Mouse (Mus musculus): ENCODE results near the gene Acot3.
A peak's percentile ranks its signal among the peaks of the same experiment; 100 is the strongest.

Gene Acot3

GRCm38 (mm10) chr12:84100604-84101492 is 48.9 kb downstream of the Acot3 start, which contains the start of gene Acot6:
Gene Acot6, plus strand, starts transcription at chr12:84100654.
- peak; percentile 27 to 28 for DNase-seq (ENCODE audit: low spot score in 2 of 2)

DNA sequence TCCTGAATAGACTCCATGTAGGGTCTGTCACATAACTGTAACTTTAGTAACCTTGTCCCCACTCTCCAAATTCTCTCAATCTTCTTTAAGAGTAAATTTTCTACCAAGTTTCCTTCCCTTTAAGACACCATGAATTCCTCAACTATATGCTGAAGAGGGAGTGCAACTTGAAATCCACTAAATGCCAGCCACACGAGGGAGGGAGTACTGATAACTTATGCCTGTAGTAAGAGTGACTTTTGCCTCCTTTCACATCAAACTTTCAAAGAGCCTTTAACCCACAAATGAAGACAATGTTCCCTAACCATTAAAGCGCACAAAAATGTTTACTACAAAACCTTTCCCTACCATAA is 49.5 kb downstream of the Acot3 start:
- no peak for DNase-seq (ENCODE audit: low spot score in 2 of 2)

DNA sequence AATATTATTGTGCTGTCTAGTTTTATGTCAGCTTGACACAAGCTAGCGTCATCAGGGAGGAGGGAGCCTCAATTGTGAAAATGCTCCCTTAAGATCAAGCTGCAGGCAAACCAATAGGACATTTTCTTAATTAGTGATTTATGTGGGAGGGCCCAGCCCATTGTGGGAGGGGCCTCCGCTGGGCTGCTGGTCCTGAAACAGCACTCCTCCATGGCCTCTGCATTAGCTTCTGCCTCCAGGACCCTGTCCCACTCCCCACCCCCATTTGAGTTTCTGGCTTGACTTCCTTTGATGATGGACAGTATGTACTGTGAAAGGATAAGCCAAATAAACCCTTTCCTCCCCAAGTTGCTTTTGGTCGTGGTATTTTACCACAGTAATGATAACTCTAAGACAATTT is 55.1 kb downstream of the Acot3 start:
- no peak for DNase-seq (ENCODE audit: low spot score in 2 of 2)

DNA sequence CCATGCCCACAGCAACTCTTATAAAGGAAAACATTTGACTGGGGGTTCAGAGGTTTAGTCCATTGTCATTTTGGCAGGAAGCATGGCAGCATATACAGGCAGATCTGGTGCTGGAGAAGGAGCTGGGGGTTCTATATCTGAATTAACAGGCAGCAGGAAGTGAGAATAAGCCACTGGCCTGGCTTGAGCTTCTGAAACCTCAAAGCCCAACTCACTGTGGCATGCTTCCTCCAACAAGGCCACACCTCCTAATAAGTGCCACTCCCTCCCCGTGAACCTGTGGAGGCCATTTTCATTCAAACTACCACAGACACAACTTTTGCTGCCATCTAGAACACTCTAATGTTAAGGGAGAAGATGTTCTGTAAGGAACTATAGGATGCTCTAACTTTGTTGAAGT is 55.7 kb downstream of the Acot3 start:
- no peak for DNase-seq (ENCODE audit: low spot score in 2 of 2)

DNA sequence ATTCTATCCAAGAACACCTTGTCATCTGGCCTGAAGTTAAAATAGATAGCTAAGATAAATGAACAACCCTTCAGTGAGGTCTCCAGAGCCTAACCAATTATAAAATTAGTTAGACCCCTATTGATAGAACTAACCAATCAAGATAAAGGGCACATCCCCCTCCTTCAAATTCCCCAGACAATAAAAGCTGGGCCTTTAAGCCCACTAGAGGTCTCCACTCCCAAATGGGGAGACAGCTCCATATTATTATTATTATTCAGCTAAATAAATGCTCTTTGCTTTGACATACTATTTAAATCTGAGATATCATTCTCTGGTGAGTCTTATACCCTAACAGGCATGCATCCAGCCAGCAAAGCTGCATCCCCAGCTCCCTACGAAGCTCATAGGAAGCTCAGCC is 58.0 kb downstream of the Acot3 start:
- no peak for DNase-seq (ENCODE audit: low spot score in 2 of 2)

Data from frontal cortex, postnatal 25 days (tissue).